Mouse (Mus musculus) gastrocnemius, postnatal 14 days (tissue): Measurements from ENCODE around the gene Dguok. TPM values are rescaled to one million over a fixed set of nuclear protein-coding genes. Genes with fewer than 3 reads are reported as not detected.
A peak's percentile ranks its signal among the peaks of the same experiment; 100 is the strongest.

ENCODE experiments used
- DNase-seq: peaks from one replicate; pipeline ENCODE4 v3.0.0; 2021; ENCODE audit warnings: mixed read lengths
- intact Hi-C: fragments of 180-260 bp; cut with DNase I; formaldehyde crosslinking; loops from one replicate; pipeline ENCODE4 v1.15.1; 2025; ENCODE audit warnings: low total_unique reads
- total RNA-seq, 2 experiments: library from RNA; stranded (reverse); gene quantifications; 2 replicates each; pipeline ENCODE4 v1.2.3; 2021

Dguok gene
- total RNA-seq, 2 experiments from 2014 or later, result 14.8 to 19.3 TPM

GRCm38 (mm10) chr6:83464011-83464410, 42.8 kb downstream of the Dguok start:
- no peak for DNase-seq
- intact Hi-C loops, result no loop called here

- intact Hi-C loops, result loop anchor here (5.0 kb wide), 1 partner anchor 82 kb away; no protein-coding TSS in a partner anchor
- no peak for DNase-seq
Measured at GRCm38 (mm10) chr6:83459034-83459644, 47.6 kb downstream of the Dguok start, which contains the start of gene Tet3. Gene Tet3 (minus strand): TSS chr6:83459084.

DNA sequence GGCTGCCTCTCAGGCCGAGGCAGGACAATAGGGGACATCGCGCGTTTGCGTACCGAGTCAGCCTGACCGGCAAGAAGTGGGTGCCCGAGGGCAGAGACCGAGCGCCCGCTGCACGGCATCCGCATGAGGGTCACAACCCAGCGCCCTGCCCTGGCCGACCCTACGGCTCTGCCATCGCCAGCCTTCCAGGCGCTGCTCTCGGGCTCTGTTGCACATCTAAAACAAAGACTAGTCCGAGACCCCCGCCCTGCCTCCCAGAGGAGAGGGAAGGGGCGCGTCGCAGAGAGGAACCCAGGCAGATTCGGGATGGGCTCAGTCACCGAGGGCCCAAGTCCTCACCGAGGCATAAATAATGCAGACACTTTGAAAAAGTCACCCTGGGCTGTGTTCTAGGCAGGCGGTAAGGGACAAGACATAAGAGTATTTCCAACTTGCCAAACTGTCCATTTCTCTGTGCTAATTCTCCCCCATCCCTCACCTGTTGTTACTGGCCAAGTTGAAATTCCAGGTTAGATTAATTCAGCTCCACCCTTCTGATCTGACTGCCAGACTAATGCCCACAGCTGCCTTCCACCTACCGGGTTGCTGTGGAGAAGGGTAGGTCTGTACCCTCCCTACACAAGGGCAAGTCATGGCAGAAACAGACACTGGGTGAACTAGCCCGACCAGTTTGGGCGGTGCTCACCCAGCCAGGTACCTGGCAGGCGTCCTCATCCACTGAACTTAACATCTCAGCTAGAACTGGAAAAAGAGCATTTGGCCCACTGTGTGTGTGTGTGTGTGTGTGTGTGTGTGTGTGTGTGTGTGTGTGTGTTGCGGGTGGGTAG, 49.6 kb downstream of the Dguok start:
- no peak for DNase-seq
- intact Hi-C loops, result loop anchor here (5.0 kb wide), 1 partner anchor 80 kb away; no protein-coding TSS in a partner anchor

GRCm38 (mm10) chr6:83456131-83456983, 50.4 kb downstream of the Dguok start:
- intact Hi-C loops, result loop anchor here (5.0 kb wide), 1 partner anchor 79 kb away; no protein-coding TSS in a partner anchor

GRCm38 (mm10) chr6:83455328-83456130, 51.2 kb downstream of the Dguok start:
- peak; percentile 37 for DNase-seq
- intact Hi-C loops, result loop anchor here (5.0 kb wide), 1 partner anchor 78 kb away; no protein-coding TSS in a partner anchor

More at GRCm38 (mm10) chr6:83456131-83456983, 50.4 kb downstream of the Dguok start:
- peak; percentile 80 for DNase-seq

DNA sequence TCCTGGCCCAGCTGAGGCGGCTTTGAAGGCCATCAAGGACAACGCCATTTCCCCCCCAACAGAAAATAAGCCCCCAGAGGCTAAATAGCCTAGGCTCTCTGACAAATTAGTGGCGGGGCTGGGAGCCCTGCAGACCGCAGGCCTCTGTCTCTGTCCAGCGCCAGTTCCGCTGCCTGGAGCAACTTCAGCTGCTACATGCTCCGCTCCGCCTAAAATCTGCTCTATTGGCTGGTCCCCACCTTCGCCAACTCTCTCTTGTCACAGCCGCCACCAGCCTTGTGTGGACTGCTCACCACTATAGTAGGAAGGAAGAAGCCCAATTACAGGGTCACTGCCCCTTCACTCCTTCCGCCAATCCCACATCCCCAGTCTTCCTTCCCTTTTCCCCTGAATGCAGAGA, 53.1 kb downstream of the Dguok start:
- DNase-seq, result no peak
- intact Hi-C loops, result no loop called here

DNA sequence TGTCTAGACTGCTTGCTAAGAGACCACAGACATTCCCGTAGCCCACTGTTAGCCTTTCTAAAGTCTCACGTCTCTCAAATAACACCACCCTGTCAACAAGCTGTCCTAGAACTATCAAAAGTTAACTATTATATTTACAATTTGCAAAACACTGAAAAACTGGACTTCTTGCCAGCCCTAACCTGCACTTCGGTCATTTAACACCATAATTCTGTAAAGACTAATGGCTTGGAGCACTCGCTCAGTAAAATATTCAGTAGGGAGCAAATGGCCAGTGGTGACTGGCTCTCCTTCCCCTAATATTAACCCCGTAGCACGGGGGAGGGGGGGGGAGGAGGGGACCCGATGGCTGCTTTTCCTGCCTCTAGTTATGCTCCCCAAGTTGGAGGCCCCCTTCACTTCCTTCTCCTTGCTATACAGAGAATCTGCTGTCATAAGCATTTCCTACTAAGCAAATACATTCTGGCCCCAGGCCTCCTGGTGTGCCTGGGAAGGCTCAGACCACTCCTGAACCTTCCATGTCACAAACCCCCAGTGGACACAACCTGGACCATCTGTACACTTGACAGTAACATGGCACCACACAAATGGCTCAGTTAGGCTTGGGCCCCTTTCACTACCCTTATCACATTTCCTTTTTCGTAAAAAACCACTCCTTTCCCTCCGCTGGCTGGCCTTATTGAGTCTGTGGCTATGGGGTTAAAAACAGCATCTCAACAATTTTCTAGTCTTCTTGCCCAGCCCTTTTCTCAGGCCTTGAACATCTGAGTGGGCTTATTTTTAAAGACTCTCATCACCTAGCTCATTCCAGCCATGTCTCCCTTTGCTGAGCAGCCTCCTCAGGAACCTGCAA, 56.1 kb downstream of the Dguok start:
- no peak for DNase-seq
- intact Hi-C loops, result no loop called here

DNA sequence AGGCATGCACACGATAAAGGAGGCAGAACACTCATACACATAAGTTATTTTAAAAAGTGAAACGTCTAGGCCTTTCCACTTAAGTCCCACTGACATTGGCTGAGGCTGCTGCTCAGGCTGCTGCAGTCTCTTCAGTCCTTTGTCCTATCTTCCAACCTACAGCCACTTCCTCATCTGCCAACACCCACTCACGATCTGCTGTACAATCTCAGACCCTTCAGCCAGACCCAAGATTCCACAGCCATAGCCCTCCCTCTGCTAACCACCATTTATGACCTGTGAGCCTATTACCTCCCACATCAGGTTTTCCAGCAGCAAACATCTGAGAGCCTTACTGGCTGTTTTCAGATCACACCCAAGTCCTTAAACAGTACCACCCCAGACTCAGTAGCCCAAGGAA, 57.3 kb downstream of the Dguok start:
- intact Hi-C loops, result no loop called here
- DNase-seq, result no peak

DNA sequence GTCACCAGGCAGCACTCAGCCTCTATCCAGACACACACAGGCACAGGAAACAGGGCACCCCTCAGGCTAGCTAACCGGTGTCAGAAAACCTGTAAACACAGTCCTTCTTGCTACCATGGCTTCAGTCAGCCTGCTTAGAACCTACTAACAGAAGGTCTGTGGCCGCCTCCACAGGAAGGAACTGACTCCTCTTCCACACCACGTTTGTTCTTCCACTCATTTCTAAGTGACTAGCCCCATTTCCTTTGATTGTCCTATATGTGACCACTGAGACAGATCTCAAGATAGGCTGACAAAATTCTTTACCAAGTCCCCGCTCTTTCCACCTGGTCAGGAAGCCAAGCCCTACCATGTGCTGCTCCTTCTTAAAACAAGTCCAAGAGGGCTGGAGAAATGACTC, 57.9 kb downstream of the Dguok start:
- intact Hi-C loops, result no loop called here
- DNase-seq, result no peak

DNA sequence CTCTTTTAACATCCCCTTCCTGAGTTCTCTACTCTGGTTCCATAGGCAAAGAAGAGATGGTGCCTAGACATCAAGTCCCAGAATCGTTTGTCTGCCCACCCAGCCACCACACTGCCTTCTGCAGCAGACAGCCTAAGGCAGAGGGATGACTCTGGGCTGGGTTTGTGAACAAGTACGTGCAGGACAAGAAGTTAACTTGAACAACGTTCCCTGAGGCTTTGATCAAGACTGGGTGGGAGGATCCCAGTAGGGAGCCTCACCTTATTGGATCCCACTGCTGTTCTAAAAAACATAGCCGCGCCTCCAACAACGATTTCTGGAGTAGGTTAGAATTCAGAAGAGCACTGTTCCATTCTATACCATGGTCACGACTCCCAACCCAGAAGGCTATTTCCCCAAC, 59.7 kb downstream of the Dguok start:
- intact Hi-C loops, result no loop called here
- DNase-seq, result no peak

- intact Hi-C loops, result no loop called here
- no peak for DNase-seq
Measured at GRCm38 (mm10) chr6:83445796-83446195, 61.0 kb downstream of the Dguok start.

GRCm38 (mm10) chr6:83443441-83444340, 63.1 kb downstream of the Dguok start:
- intact Hi-C loops, result loop anchor here (5.0 kb wide), 1 partner anchor 69 kb away; no protein-coding TSS in a partner anchor
- DNase-seq, result peak; percentile 71

GRCm38 (mm10) chr6:83442639-83443038, 64.1 kb downstream of the Dguok start:
- intact Hi-C loops, result loop anchor here (5.0 kb wide), 1 partner anchor 70 kb away; no protein-coding TSS in a partner anchor
- no peak for DNase-seq

DNA sequence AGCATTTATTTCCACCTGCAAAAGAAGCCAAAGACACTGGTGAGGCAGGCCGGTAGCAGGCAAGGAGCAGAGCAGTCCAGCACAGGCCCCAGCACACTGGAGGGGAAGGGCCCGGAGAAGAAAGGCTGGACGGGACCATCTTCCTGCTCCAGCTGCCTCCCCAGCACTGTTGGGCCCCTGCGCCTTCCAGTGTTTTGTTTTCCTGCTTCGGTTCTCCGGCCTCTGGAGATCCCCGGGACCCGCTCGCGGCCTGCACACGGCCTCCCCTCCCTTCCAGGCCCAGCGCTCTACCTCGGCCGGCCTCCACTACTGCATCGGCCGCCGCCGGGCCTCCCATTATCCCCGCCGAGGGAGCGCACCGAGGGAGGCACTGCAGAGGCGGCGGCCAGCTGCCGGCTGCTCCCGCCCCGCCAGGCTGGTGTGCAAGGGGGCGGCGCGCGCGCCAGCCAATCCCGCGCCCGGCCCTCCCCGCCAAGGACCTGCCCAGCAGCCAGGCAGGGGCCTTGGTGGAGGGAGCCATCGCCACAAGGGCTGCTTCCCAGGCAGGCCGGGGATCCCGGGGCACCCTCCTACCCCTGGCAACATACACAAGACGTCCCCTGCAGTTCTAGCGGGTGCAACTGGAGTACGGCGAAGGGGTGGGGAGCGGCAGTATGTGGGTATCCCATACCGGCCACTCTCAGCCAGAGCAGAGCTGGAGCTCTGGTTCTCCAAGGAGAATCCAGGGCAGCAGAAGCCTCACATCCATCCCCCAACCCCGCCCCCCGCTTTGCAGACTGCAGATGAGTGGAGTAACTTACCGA, 65.3 kb downstream of the Dguok start:
- intact Hi-C loops, result loop anchor here (5.0 kb wide), 1 partner anchor 71 kb away; no protein-coding TSS in a partner anchor
- peak; percentile 95 for DNase-seq

DNA sequence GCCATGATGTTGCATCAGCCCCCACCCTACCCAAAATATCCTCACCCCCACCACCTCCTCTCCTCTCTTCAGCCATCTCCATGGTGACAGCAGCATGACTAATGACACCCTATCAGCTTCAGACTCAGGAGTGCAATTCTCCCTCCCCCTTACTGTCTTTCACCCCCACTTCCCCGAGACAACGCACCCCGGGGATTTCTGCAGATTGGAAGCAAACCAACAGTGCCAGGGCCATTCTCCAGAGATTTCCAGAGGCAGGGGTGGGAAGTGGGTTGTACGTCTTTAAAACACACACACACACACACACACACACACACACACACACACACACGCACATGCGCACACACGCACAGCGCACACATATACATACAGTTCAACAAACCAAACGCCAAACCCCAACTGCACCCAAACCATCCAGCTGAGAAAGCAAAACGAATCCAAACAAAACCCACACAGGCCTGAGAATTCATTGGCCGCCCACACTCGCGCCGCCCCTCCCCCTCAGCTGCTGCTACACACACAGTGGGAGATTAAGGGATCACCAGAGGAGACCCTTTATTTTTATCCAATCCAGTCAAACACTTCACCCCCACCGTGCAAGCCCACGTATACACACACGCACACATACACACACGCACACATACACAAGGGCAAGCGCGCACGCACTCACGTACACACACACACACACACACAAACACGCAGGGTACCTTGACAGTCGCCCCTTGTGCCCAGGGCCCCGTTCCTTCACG, 66.1 kb downstream of the Dguok start:
- intact Hi-C loops, result loop anchor here (5.0 kb wide), 1 partner anchor 72 kb away; no protein-coding TSS in a partner anchor
- DNase-seq, result peak; percentile 77
